Mouse (Mus musculus) heart, embryonic 16.5 days (tissue): ENCODE measurements around the gene Spink2. TPM values are rescaled to one million over a fixed set of nuclear protein-coding genes. Genes with fewer than 3 reads are reported as not detected.
A peak's percentile ranks its signal among the peaks of the same experiment; 100 is the strongest.

Experiments
- ATAC-seq: fragments of 200-750 bp; cut with Nextera tagmentation; replicated peaks from 2 replicates; pipeline ENCODE4 v1.8.0; 2017; ENCODE audit warnings: moderate number of reproducible peaks; ENCODE audit not compliant: insufficient read depth, low FRiP score; ENCODE audit errors: extremely low read depth
- H3K27ac ChIP-seq: fragments of 300-500 bp; sonication (generic); 2 replicates; pipeline ENCODE4 v1.5.1; 2014; ENCODE audit warnings: mild to moderate bottlenecking, low read length, control low read depth, moderate library complexity
- H3K27me3 ChIP-seq: fragments of 300-500 bp; sonication (generic); 2 replicates; pipeline ENCODE4 v1.6.1; 2014; ENCODE audit warnings: low read length, mixed read lengths; ENCODE audit not compliant: control insufficient read depth, insufficient read depth
- H3K36me3 ChIP-seq: fragments of 300-500 bp; sonication (generic); 2 replicates; pipeline ENCODE4 v1.6.1; 2014; ENCODE audit not compliant: control insufficient read depth, insufficient read depth
- H3K4me1 ChIP-seq: fragments of 300-500 bp; sonication (generic); 2 replicates; pipeline ENCODE4 v1.6.1; 2014; ENCODE audit warnings: low read length, mixed read lengths; ENCODE audit not compliant: control insufficient read depth, insufficient read depth
- H3K4me2 ChIP-seq: fragments of 300-500 bp; sonication (generic); 2 replicates; pipeline ENCODE4 v1.6.1; 2014; ENCODE audit warnings: low read depth, mild to moderate bottlenecking, control low read depth, low read length
- H3K4me3 ChIP-seq: fragments of 300-500 bp; sonication (generic); 2 replicates; pipeline ENCODE4 v1.5.1; 2014; ENCODE audit warnings: mild to moderate bottlenecking, control low read depth, low read length
- H3K9ac ChIP-seq: fragments of 300-500 bp; sonication (generic); 2 replicates; pipeline ENCODE4 v1.6.1; 2014; ENCODE audit warnings: low read length, control low read depth
- H3K9me3 ChIP-seq: fragments of 300-500 bp; sonication (generic); replicated peaks from 2 replicates; pipeline ENCODE4 v1.6.1; 2016; ENCODE audit warnings: low read length; ENCODE audit not compliant: control insufficient read depth
- WGBS: fragments of 180-500 bp; shearing (Covaris S2); extraction: QIAGEN DNeasy Blood & Tissue Kit; methylation state at CpG from one replicate; pipeline ENCODE4 v1.1.7; 2014; 5-methylcytosine and 5-hydroxymethylcytosine counted together
- polyA plus RNA-seq: library from polyadenylated mRNA; unstranded; fragments of >200 nt; fragmentation: Nextera tagmentation; extraction: Ambion mirVana; gene quantifications from 2 replicates; pipeline ENCODE4 v1.2.1, GENCODE M21; 2015

The Spink2 gene
- polyA plus RNA-seq, 1 experiment from 2014 or later: 2.6 TPM

GRCm38 (mm10) chr5:77217724-77218123 lies 6.5 kb upstream of the Spink2 start:
- H3K4me2 ChIP-seq: peak overlapping the region; percentile 50; the same call in 1 of the 2 replicates
- peak; percentile 52; the same call in 1 of the 2 replicates for ATAC-seq
- 5% methylated on average over 2 of the region's 2 CpGs for WGBS
- no peak overlapping the region for H3K4me3 ChIP-seq
- no peak overlapping the region for H3K27ac ChIP-seq
- H3K9me3 ChIP-seq: 0 out of 2 replicates have a peak, but pooled peaks cover 3% of the 10 kb centered on the region
- no peaks in the 10 kb centered on the region for H3K36me3 ChIP-seq
- H3K27me3 ChIP-seq: no peaks in the 10 kb centered on the region
- no peak overlapping the region for H3K9ac ChIP-seq
- H3K4me1 ChIP-seq: no peaks in the 10 kb centered on the region

GRCm38 (mm10) chr5:77217211-77217610 lies 5.9 kb upstream of the Spink2 start:
- Histone ChIP-seq H3K4me1 (no peaks in the 10 kb centered on the region), H3K27me3 (no peaks in the 10 kb centered on the region), H3K9me3 (0 out of 2 replicates have a peak, but pooled peaks cover 3% of the 10 kb centered on the region), H3K27ac (no peak overlapping the region), H3K4me2 (peak overlapping the region; percentile 50), H3K4me3 (peak overlapping the region; percentile 35), H3K9ac (no peak overlapping the region), H3K36me3 (no peaks in the 10 kb centered on the region)
- WGBS: 10% methylated on average over 9 of the region's 9 CpGs
- peak; percentile 25; the same call in 1 of the 2 replicates for ATAC-seq

- H3K4me3 ChIP-seq: no peak overlapping the region
- H3K4me2 ChIP-seq: no peak overlapping the region
- peaks cover 3% of the 10 kb centered on the region; the same call in 1 of the 2 replicates for H3K4me1 ChIP-seq
- 66% methylated on average over 11 of the region's 11 CpGs for WGBS
- no peak overlapping the region for H3K27ac ChIP-seq
- no peak overlapping the region for H3K9ac ChIP-seq
- H3K36me3 ChIP-seq: no peaks in the 10 kb centered on the region
- no peaks in the 10 kb centered on the region for H3K9me3 ChIP-seq
- H3K27me3 ChIP-seq: no peaks in the 10 kb centered on the region
- no peak for ATAC-seq
These were observed 5.1 kb downstream of the Spink2 start for GRCm38 (mm10) chr5:77206134-77206533.

- Histone ChIP-seq H3K27me3 (no peaks in the 10 kb centered on the region), H3K27ac (no peak overlapping the region), H3K9ac (no peak overlapping the region), H3K9me3 (no peaks in the 10 kb centered on the region), H3K4me3 (no peak overlapping the region), H3K4me1 (no peaks in the 10 kb centered on the region), H3K4me2 (no peak overlapping the region), H3K36me3 (no peaks in the 10 kb centered on the region)
- ATAC-seq: no peak
These were observed 9.0 kb downstream of the Spink2 start for GRCm38 (mm10) chr5:77202238-77202637.

GRCm38 (mm10) chr5:77200695-77201094 lies 10.6 kb downstream of the Spink2 start:
- no peaks in the 10 kb centered on the region for H3K27me3 ChIP-seq
- H3K4me3 ChIP-seq: no peak overlapping the region
- H3K9ac ChIP-seq: no peak overlapping the region
- ATAC-seq: no peak
- no peaks in the 10 kb centered on the region for H3K4me1 ChIP-seq
- no peaks in the 10 kb centered on the region for H3K36me3 ChIP-seq
- H3K9me3 ChIP-seq: no peaks in the 10 kb centered on the region
- no peak overlapping the region for H3K27ac ChIP-seq
- no peak overlapping the region for H3K4me2 ChIP-seq
- 46% methylated on average over 4 of the region's 4 CpGs for WGBS

GRCm38 (mm10) chr5:77193951-77194350 lies 17.3 kb downstream of the Spink2 start:
- Histone ChIP-seq H3K9me3 (peaks cover 1% of the 10 kb centered on the region), H3K27me3 (no peaks in the 10 kb centered on the region), H3K36me3 (no peaks in the 10 kb centered on the region), H3K27ac (no peak overlapping the region), H3K4me2 (no peak overlapping the region), H3K4me3 (no peak overlapping the region), H3K9ac (no peak overlapping the region), H3K4me1 (no peaks in the 10 kb centered on the region)
- no peak for ATAC-seq
- WGBS: 47% methylated on average over 3 of the region's 3 CpGs

- H3K4me3 ChIP-seq: no peak overlapping the region
- no peaks in the 10 kb centered on the region for H3K27me3 ChIP-seq
- peaks cover 4% of the 10 kb centered on the region for H3K9me3 ChIP-seq
- WGBS: 44% methylated on average over 4 of the region's 4 CpGs
- no peak for ATAC-seq
- H3K36me3 ChIP-seq: no peaks in the 10 kb centered on the region
- H3K27ac ChIP-seq: no peak overlapping the region
- H3K4me2 ChIP-seq: no peak overlapping the region
- no peak overlapping the region for H3K9ac ChIP-seq
- H3K4me1 ChIP-seq: no peaks in the 10 kb centered on the region
These were observed 18.0 kb downstream of the Spink2 start for GRCm38 (mm10) chr5:77193266-77193665.

- Histone ChIP-seq H3K9me3 (peaks cover 9% of the 10 kb centered on the region), H3K4me1 (no peaks in the 10 kb centered on the region), H3K9ac (no peak overlapping the region), H3K4me2 (no peak overlapping the region), H3K27ac (no peak overlapping the region), H3K4me3 (no peak overlapping the region), H3K36me3 (no peaks in the 10 kb centered on the region), H3K27me3 (no peaks in the 10 kb centered on the region)
- no peak for ATAC-seq
- WGBS: 71% methylated on average over 1 of the region's 1 CpGs
These were observed 19.6 kb downstream of the Spink2 start for GRCm38 (mm10) chr5:77191631-77192030.

GRCm38 (mm10) chr5:77191106-77191505 lies 20.2 kb downstream of the Spink2 start:
- Histone ChIP-seq H3K9ac (no peak overlapping the region), H3K36me3 (no peaks in the 10 kb centered on the region), H3K9me3 (peaks cover 9% of the 10 kb centered on the region), H3K4me1 (no peaks in the 10 kb centered on the region), H3K4me3 (no peak overlapping the region), H3K27ac (no peak overlapping the region), H3K27me3 (no peaks in the 10 kb centered on the region), H3K4me2 (no peak overlapping the region)
- WGBS: 76% methylated on average over 4 of the region's 4 CpGs
- ATAC-seq: no peak
